Mouse (Mus musculus): ENCODE results near the gene Acp7. TPM values are rescaled to one million over a fixed set of nuclear protein-coding genes. Genes with fewer than 3 reads are reported as not detected.

Gene Acp7
- polyA plus RNA-seq, 1 experiment from 2014 or later: not detected

DNA sequence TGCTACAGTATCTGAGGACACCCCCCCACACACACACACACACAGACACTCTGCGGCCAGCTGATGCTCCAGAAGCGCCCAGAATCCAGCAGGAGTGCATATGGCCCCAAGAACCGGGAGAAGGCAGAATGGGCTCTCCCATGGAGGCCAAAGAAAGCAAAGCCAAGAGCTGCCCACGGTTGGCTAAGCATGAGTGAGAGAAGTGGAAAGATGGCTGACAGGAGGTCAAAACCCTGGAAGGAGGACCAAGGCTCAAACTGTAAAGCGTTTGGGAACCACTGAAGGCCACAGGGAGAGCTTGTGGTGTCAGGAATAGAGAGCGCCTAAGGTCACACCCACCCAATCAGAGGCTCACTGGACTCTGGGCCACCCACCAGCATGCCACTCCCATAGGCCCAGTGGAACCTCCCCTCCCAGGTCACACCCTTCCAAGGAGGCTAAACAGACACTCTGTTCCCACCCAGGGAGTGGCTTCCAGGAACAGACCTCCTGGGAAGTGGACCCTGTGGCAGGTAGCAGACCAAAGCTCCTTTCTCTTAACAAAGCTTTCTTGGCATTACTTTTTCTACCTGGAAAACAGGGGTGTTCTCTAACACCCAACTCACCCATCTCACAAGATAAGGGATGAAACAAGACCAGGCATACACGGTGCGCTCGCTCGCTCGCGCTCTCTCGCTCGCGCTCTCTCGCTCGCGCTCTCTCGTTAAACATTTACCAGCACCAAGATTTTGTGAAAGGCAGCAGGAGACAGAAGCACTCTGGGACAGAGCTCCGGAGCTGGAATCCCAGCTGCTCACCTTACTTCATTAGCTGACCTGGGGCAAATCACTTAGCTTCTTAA lies 34.5 kb downstream of the Acp7 start:
- WGBS: 27% methylated on average over 20 of the region's 20 CpGs
- Histone ChIP-seq H3K4me1 (ENCODE audit: control insufficient read depth, insufficient read depth, low read length) (peaks cover 53% of the 10 kb centered on the region), H3K27me3 (ENCODE audit: control insufficient read depth, insufficient read depth, low read length) (no peaks in the 10 kb centered on the region), H3K4me3 (ENCODE audit: low read length) (peak overlapping the region; percentile 72), H3K36me3 (ENCODE audit: control insufficient read depth, insufficient read depth, low read length) (peaks cover 7% of the 10 kb centered on the region; the same call in 1 of the 2 replicates), H3K9me3 (ENCODE audit: control insufficient read depth, low read length) (no peaks in the 10 kb centered on the region), H3K9ac (ENCODE audit: low read depth, low read length) (peak overlapping the region; percentile 75; the same call in 1 of the 2 replicates), H3K4me2 (replicated peaks; ENCODE audit: low read depth, low read length) (peak overlapping the region; percentile 67), H3K27ac (ENCODE audit: low read depth, low read length) (peak overlapping the region; percentile 85)
- ATAC-seq (ENCODE audit: low FRiP score, low TSS enrichment): peak; percentile 65

DNA sequence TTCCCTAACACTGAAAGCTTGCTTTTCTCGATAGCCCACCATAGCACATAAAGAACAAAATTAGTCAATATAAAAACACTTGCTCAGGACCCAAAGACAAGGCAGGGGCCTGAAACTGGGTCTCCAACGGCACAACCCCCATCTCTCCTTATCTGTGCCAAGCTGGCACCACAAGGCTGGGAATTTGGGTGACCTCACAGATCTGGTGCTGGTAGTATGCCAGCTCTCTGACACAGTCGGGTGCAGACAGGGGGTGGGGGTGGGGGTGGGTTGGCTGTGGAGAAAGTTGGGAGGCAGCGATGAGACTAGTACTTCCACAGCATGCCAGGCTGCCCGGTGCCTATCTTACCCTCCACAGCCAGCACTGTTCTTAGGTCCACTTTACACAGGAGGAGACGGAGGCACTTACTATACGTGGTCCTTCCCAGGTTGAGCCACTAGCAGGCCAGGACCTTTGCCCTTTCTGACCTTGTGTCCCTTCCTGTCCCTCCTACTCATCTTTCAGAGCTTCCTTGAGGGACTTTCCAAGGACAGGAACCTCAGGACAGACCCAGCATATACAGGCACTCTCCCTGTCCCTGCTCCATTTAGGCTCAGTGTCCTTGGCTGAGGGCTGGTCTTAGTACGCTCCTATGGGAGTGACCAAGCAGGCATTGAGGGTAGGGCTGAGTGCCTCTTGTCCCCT lies 35.2 kb downstream of the Acp7 start:
- ATAC-seq (ENCODE audit: low FRiP score, low TSS enrichment): peak; percentile 21
- peak overlapping the region; percentile 72 for H3K4me3 ChIP-seq (ENCODE audit: low read length)
- no peaks in the 10 kb centered on the region for H3K27me3 ChIP-seq (ENCODE audit: control insufficient read depth, insufficient read depth, low read length)
- WGBS: 65% methylated on average over 8 of the region's 8 CpGs
- H3K9ac ChIP-seq (ENCODE audit: low read depth, low read length): peak overlapping the region; percentile 37; the same call in 1 of the 2 replicates
- H3K36me3 ChIP-seq (ENCODE audit: control insufficient read depth, insufficient read depth, low read length): peaks cover 7% of the 10 kb centered on the region; the same call in 1 of the 2 replicates
- H3K4me2 ChIP-seq (replicated peaks; ENCODE audit: low read depth, low read length): peak overlapping the region; percentile 67
- peak overlapping the region; percentile 85 for H3K27ac ChIP-seq (ENCODE audit: low read depth, low read length)
- no peaks in the 10 kb centered on the region for H3K9me3 ChIP-seq (ENCODE audit: control insufficient read depth, low read length)
- peaks cover 56% of the 10 kb centered on the region for H3K4me1 ChIP-seq (ENCODE audit: control insufficient read depth, insufficient read depth, low read length)

DNA sequence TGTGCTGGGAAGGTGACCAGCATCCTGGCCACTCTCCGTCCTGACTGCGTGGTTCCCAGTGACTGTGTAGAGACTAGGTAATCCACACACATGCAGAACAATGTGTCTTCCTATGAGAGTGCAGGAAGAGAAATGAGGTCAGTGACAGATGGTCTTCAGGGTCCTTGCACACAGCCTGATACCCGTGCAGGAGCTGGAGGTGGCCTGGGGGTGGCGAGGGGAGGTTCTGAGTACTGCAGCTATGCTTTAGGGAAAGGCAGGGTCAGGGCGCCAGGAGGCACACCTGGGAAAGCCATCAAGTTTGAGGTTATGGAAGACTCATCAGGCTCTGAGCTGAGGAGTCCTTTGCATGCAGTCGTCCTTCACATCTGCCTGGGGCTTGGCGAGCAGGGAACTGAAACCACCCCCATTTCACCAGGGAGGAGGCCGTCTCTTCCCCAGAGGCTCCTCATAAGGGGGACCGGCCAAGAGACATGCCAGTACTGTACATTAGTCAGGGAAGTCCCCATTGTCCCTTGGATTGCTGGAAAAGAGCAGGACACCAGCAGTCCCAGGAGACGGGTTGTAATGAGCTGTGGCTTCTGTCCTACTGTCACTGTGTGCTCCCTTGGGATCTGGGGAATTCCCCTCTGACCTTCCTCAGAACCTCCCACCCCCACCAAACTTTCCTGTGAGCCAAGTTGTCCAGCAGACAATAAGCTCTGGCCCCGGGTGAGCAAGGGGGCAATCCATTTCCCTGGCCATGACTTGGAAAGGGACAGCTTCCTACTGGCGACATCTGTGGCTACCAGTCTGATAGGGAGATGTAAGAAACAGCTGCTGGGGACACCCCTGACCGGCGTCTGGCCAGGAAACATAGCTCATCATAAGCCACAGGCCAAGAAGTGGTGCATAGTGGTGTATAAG lies 37.7 kb downstream of the Acp7 start:
- Histone ChIP-seq H3K9ac (ENCODE audit: low read depth, low read length) (peak overlapping the region; percentile 28), H3K36me3 (ENCODE audit: control insufficient read depth, insufficient read depth, low read length) (peaks cover 7% of the 10 kb centered on the region; the same call in 1 of the 2 replicates), H3K4me1 (ENCODE audit: control insufficient read depth, insufficient read depth, low read length) (peaks cover 68% of the 10 kb centered on the region), H3K27ac (ENCODE audit: low read depth, low read length) (peak overlapping the region; percentile 43; the same call in 1 of the 2 replicates), H3K27me3 (ENCODE audit: control insufficient read depth, insufficient read depth, low read length) (no peaks in the 10 kb centered on the region), H3K4me3 (ENCODE audit: low read length) (no peak overlapping the region), H3K4me2 (replicated peaks; ENCODE audit: low read depth, low read length) (peak overlapping the region; percentile 21; the same call in 1 of the 2 replicates), H3K9me3 (ENCODE audit: control insufficient read depth, low read length) (no peaks in the 10 kb centered on the region)
- no peak for ATAC-seq (ENCODE audit: low FRiP score, low TSS enrichment)
- 28% methylated on average over 14 of the region's 14 CpGs for whole genome bisulfite sequencing

DNA sequence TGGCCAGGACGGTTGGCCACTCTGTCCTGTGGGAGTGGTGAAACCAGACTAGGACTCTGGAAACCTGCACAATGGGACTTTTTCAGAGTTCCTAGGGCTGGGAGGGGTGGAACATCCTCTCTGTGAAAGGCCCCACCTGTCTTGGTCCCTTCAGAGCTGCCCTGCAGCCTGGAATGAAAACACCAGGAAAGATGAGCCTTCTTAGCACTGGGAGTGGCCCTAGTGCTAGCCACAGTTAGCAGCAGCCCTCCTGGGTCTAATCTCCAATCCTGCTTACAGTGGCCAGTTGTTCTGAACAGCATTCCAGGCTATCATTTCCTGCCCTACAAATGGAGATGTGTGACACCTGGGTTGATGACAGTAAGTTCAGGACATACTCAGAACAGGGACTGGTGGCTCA lies 39.3 kb downstream of the Acp7 start:
- Histone ChIP-seq H3K4me1 (ENCODE audit: control insufficient read depth, insufficient read depth, low read length) (peaks cover 82% of the 10 kb centered on the region), H3K9ac (ENCODE audit: low read depth, low read length) (no peak overlapping the region), H3K9me3 (ENCODE audit: control insufficient read depth, low read length) (no peaks in the 10 kb centered on the region), H3K4me2 (replicated peaks; ENCODE audit: low read depth, low read length) (no peak overlapping the region), H3K27me3 (ENCODE audit: control insufficient read depth, insufficient read depth, low read length) (no peaks in the 10 kb centered on the region), H3K27ac (ENCODE audit: low read depth, low read length) (no peak overlapping the region), H3K4me3 (ENCODE audit: low read length) (no peak overlapping the region), H3K36me3 (ENCODE audit: control insufficient read depth, insufficient read depth, low read length) (peaks cover 7% of the 10 kb centered on the region; the same call in 1 of the 2 replicates)
- ATAC-seq (ENCODE audit: low FRiP score, low TSS enrichment): no peak
- WGBS: 60% methylated on average over 1 of the region's 1 CpGs

DNA sequence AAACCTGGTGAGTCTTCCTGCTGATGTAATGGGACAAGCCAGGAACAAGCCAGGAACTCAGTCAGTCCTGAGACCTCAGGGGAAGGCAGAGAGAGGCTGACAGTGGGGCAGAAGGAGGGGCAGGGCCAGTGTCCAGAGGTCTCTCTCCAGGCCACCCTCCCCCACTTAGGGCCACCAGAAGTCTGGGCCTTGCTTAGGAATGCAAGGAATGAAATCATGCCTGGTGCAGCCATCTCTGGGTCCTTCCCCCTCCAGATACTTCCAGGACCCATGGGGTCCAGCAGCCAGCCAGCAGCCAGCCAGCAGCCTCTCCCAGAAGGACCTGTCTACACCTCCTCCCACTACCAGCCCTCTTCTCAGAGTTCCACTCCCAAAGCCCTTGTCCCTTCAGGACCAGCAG lies 43.5 kb downstream of the Acp7 start:
- peak; percentile 44; the same call in 1 of the 2 replicates for ATAC-seq (ENCODE audit: low FRiP score, low TSS enrichment)
- Histone ChIP-seq H3K4me2 (replicated peaks; ENCODE audit: low read depth, low read length) (no peak overlapping the region), H3K4me3 (ENCODE audit: low read length) (no peak overlapping the region), H3K27me3 (ENCODE audit: control insufficient read depth, insufficient read depth, low read length) (no peaks in the 10 kb centered on the region), H3K9me3 (ENCODE audit: control insufficient read depth, low read length) (no peaks in the 10 kb centered on the region), H3K27ac (ENCODE audit: low read depth, low read length) (peak overlapping the region; percentile 25), H3K36me3 (ENCODE audit: control insufficient read depth, insufficient read depth, low read length) (no peaks in the 10 kb centered on the region), H3K4me1 (ENCODE audit: control insufficient read depth, insufficient read depth, low read length) (peaks cover 76% of the 10 kb centered on the region), H3K9ac (ENCODE audit: low read depth, low read length) (no peak overlapping the region)

DNA sequence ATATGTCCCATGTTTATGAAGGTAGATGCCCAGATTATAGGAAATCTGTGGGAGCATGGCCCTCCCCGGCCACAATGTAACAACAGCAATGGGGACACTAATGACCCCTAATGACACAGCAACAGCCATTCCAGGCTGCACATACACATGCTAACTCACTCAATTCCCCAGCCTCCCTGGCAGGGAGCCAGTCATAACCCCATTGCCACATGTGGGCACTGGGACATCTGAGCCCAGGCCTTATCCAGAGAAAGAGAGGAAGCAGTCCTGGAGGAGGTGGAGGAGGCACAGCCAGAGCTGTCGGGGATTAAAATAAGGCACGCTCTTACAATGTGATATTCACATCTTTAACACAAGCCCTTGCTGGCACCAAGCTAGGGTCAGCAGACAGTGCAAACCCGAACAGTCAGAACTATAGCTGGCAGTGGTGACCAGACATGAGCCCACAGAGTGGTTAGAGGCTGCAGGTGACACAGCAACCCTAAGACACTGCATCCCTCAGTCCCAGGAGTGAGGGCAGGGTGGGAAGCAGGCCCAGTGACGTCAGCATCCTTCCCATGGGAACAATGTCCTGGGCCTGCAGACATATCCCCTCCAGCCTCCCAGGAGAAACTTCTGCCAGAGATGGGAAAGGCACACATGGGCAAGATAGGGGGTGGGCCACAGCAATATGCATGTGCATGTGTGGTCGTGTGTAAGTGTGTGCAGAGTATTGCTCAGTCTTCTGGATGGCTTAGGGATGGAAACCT lies 44.3 kb downstream of the Acp7 start:
- H3K27me3 ChIP-seq (ENCODE audit: control insufficient read depth, insufficient read depth, low read length): no peaks in the 10 kb centered on the region
- peaks cover 69% of the 10 kb centered on the region for H3K4me1 ChIP-seq (ENCODE audit: control insufficient read depth, insufficient read depth, low read length)
- 58% methylated on average over 6 of the region's 6 CpGs for WGBS
- H3K9ac ChIP-seq (ENCODE audit: low read depth, low read length): no peak overlapping the region
- no peaks in the 10 kb centered on the region for H3K36me3 ChIP-seq (ENCODE audit: control insufficient read depth, insufficient read depth, low read length)
- peak overlapping the region; percentile 25; the same call in 1 of the 2 replicates for H3K27ac ChIP-seq (ENCODE audit: low read depth, low read length)
- no peak for ATAC-seq (ENCODE audit: low FRiP score, low TSS enrichment)
- H3K4me2 ChIP-seq (replicated peaks; ENCODE audit: low read depth, low read length): no peak overlapping the region
- no peaks in the 10 kb centered on the region for H3K9me3 ChIP-seq (ENCODE audit: control insufficient read depth, low read length)
- no peak overlapping the region for H3K4me3 ChIP-seq (ENCODE audit: low read length)

DNA sequence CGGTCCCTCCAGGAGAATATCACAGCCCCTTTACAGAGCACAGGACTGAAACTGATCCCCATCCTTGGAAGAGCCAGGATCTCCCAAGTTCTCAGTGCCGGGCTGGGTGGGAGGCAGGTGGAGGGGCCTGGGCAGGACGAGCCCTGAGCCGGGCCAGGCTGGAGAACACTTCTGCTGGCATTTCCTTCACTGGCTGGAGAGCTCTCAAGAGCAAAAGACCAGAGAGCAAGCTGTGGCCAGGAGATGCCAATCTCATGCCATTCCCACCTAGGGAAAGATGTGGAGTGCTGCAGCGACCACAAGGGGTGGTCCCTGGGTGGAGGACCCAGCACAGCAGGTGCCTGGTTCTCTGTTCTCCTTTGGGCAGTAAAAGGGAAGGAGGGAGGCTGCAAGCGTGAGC lies 46.1 kb downstream of the Acp7 start:
- Histone ChIP-seq H3K27ac (ENCODE audit: low read depth, low read length) (peak overlapping the region; percentile 14; the same call in 1 of the 2 replicates), H3K9ac (ENCODE audit: low read depth, low read length) (no peak overlapping the region), H3K27me3 (ENCODE audit: control insufficient read depth, insufficient read depth, low read length) (no peaks in the 10 kb centered on the region), H3K36me3 (ENCODE audit: control insufficient read depth, insufficient read depth, low read length) (no peaks in the 10 kb centered on the region), H3K4me2 (replicated peaks; ENCODE audit: low read depth, low read length) (no peak overlapping the region), H3K4me1 (ENCODE audit: control insufficient read depth, insufficient read depth, low read length) (peaks cover 63% of the 10 kb centered on the region), H3K4me3 (ENCODE audit: low read length) (no peak overlapping the region), H3K9me3 (ENCODE audit: control insufficient read depth, low read length) (no peaks in the 10 kb centered on the region)
- ATAC-seq (ENCODE audit: low FRiP score, low TSS enrichment): no peak
- 71% methylated on average over 6 of the region's 6 CpGs for WGBS

DNA sequence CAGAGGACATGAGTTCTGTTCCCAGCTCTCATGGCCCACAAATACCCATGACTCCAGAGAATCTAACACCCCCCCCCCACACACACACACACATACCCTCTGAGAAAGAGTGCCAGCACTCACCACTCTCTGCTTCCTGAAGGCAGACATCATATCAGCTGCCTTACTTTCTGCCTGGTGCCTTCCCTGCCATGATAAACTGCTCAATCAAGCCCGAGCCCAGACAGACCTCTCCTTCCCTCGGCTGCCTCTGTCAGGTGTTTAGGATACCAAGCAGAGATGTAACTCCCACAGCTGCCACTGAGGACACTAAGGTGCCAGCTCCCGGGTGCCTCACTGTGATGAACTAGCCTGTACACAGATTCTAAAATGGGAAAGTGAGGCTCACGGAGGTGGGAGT lies 46.7 kb downstream of the Acp7 start:
- 60% methylated on average over 4 of the region's 4 CpGs for WGBS
- Histone ChIP-seq H3K4me3 (ENCODE audit: low read length) (no peak overlapping the region), H3K36me3 (ENCODE audit: control insufficient read depth, insufficient read depth, low read length) (no peaks in the 10 kb centered on the region), H3K27ac (ENCODE audit: low read depth, low read length) (no peak overlapping the region; the same call in 1 of the 2 replicates), H3K9me3 (ENCODE audit: control insufficient read depth, low read length) (no peaks in the 10 kb centered on the region), H3K9ac (ENCODE audit: low read depth, low read length) (no peak overlapping the region), H3K4me1 (ENCODE audit: control insufficient read depth, insufficient read depth, low read length) (peaks cover 68% of the 10 kb centered on the region), H3K27me3 (ENCODE audit: control insufficient read depth, insufficient read depth, low read length) (no peaks in the 10 kb centered on the region), H3K4me2 (replicated peaks; ENCODE audit: low read depth, low read length) (no peak overlapping the region)
- ATAC-seq (ENCODE audit: low FRiP score, low TSS enrichment): no peak
